Mouse (Mus musculus): Measurements from ENCODE around the gene Hspa4l. TPM values are rescaled to one million over a fixed set of nuclear protein-coding genes. Genes with fewer than 3 reads are reported as not detected.
"Not testable (repeated sequence)": the region's sequence is repeated elsewhere in the genome, so short reads cannot be mapped to it uniquely, and the experiment has no call there.

Hspa4l gene
- polyA plus RNA-seq, 1 experiment from 2014 or later, result 23.2 TPM

DNA sequence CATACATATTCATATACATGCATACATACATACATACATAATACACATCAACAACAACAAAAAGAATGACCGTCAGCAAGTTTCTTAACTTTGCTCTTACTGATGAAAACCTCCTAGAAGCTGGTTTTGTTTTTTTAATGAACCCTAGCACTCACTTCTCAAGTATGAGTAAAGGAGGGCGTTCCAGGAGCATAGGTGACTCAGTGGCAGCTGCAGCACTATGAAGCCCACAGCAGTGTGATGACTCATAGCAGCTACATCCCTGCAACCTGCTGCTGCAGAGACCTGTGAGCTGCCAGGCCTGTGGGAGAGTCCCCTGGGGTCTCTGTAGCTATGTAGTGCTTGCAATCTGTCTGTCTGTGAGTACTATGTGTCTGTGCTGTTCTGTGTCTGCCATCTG is 17.0 kb downstream of the Hspa4l start:
- Histone ChIP-seq H3K27ac (no peak overlapping the region), H3K36me3 (peaks cover 57% of the 10 kb centered on the region), H3K9me3 (replicated peaks) (no peaks in the 10 kb centered on the region), H3K4me3 (no peak overlapping the region), H3K4me1 (no peaks in the 10 kb centered on the region), H3K9ac (no peak overlapping the region), H3K4me2 (no peak overlapping the region), H3K27me3 (replicated peaks) (no peaks in the 10 kb centered on the region)
- ATAC-seq, result no peak
- WGBS (ENCODE audit: insufficient replicate concordance), result 85% methylated on average over 2 of the region's 2 CpGs

GRCm38 (mm10) chr3:40793783-40794182 is 49.5 kb downstream of the Hspa4l start:
- ATAC-seq, result no peak
- no peaks in the 10 kb centered on the region for H3K9me3 ChIP-seq (replicated peaks)
- no peak overlapping the region for H3K27ac ChIP-seq
- peaks cover 3% of the 10 kb centered on the region for H3K4me1 ChIP-seq
- H3K36me3 ChIP-seq, result peaks cover 25% of the 10 kb centered on the region
- no peak overlapping the region for H3K4me3 ChIP-seq
- 85% methylated on average over 2 of the region's 2 CpGs for WGBS (ENCODE audit: insufficient replicate concordance)
- H3K4me2 ChIP-seq, result no peak overlapping the region
- H3K9ac ChIP-seq, result no peak overlapping the region
- H3K27me3 ChIP-seq (replicated peaks), result no peaks in the 10 kb centered on the region

GRCm38 (mm10) chr3:40798054-40798453 is 53.8 kb downstream of the Hspa4l start:
- Histone ChIP-seq H3K36me3 (peaks cover 22% of the 10 kb centered on the region), H3K27ac (no peak overlapping the region), H3K9ac (no peak overlapping the region), H3K4me1 (peaks cover 30% of the 10 kb centered on the region), H3K4me3 (no peak overlapping the region), H3K9me3 (replicated peaks) (no peaks in the 10 kb centered on the region), H3K27me3 (replicated peaks) (no peaks in the 10 kb centered on the region), H3K4me2 (no peak overlapping the region)
- 65% methylated on average over 1 of the region's 1 CpGs for WGBS (ENCODE audit: insufficient replicate concordance)
- no peak for ATAC-seq

GRCm38 (mm10) chr3:40798500-40798899 is 54.2 kb downstream of the Hspa4l start:
- peak; percentile 42 for ATAC-seq
- Histone ChIP-seq H3K27me3 (replicated peaks) (no peaks in the 10 kb centered on the region), H3K27ac (peak overlapping the region; percentile 81; the same call in 1 of the 2 replicates), H3K36me3 (peaks cover 20% of the 10 kb centered on the region), H3K4me1 (peaks cover 30% of the 10 kb centered on the region), H3K4me2 (peak overlapping the region; percentile 91), H3K9me3 (replicated peaks) (no peaks in the 10 kb centered on the region), H3K9ac (no peak overlapping the region), H3K4me3 (peak overlapping the region; percentile 95; the same call in 1 of the 2 replicates)
- WGBS (ENCODE audit: insufficient replicate concordance), result 31% methylated on average over 7 of the region's 7 CpGs

DNA sequence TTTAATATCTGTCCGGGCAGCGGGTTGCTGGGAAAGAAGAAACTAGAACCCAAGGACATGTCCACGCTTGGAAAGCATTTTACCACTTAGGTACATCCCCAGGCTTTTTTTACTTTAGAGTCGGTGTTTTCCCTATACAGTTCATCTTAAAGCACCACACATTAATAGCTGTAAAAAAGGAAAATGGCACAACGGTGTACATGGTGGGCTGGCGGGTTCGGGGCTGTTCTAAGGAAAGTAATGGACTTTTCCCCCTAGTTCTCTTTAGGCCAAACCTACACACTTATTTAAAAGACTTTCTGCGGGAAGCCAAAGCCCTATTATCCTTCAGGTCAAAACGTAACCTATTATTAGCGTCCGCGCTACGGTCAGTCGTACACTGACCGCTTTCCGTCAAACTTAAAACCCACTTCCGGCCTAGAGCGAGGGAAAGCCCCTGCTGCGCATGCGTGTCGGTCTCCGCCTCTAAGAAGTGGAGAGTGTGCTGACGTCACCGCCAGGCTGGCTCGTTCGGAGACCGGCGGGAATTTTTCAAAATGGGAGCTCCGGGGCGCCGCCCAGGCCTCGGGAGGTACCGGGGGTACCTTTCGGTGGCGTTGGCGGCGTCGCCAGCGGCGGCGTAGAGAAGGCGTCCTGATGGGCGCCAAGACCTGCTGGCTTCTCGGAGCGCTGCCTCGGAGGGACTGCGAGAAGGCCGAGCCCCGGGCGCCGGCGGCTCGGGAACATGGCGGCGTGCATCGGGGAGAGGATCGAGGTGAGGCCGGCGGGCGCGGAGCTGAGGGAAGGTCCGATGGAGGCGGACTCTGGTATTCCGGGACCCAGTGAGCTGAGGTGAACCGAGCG is 55.5 kb downstream of the Hspa4l start, which contains the start of gene Plk4:
TSS of gene Plk4 (plus strand) at position 490 of the 843 bp plus-strand sequence.
- peaks cover 28% of the 10 kb centered on the region for H3K36me3 ChIP-seq
- peaks cover 32% of the 10 kb centered on the region for H3K4me1 ChIP-seq
- peak within 1 kb of the TSS; percentile 95 for H3K4me3 ChIP-seq
- H3K9me3 ChIP-seq (replicated peaks), result no peaks in the 10 kb centered on the region
- WGBS (ENCODE audit: insufficient replicate concordance), result 1% methylated on average over 66 of the region's 66 CpGs
- peak within 1 kb of the TSS; percentile 93 for H3K27ac ChIP-seq
- no peaks in the 10 kb centered on the region for H3K27me3 ChIP-seq (replicated peaks)
- ATAC-seq, result peak; percentile 85
- H3K4me2 ChIP-seq, result peak within 1 kb of the TSS; percentile 91
- H3K9ac ChIP-seq, result peak within 1 kb of the TSS; percentile 96

DNA sequence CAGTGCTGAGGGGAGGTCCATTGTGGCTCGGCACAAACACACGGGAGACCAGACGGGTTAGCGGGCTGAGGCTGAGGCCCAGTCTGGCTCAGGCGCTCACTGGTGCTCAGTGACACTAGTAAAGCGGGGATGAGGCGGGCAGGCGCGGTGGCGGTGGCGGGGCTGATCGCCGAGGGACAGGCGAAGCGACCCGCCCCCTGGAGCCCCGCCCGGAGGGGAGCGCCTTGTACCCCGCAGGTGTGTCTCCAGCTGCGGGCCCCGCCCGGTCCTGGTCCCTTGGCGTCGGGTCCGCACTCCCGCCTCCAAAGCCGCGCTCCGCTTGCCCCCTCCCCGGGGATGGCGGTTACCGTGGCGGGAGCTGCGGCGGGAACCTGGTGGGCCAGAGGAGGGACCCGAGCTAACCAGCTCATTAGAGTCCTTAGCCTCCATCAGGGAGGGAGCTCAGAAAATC is 56.1 kb downstream of the Hspa4l start:
- WGBS (ENCODE audit: insufficient replicate concordance), result under 1% methylated on average over 36 of the region's 37 CpGs
- Histone ChIP-seq H3K9me3 (replicated peaks) (no peaks in the 10 kb centered on the region), H3K9ac (peak overlapping the region; percentile 96), H3K4me2 (peak overlapping the region; percentile 91), H3K4me3 (peak overlapping the region; percentile 95), H3K27ac (peak overlapping the region; percentile 93), H3K36me3 (peaks cover 35% of the 10 kb centered on the region), H3K27me3 (replicated peaks) (no peaks in the 10 kb centered on the region), H3K4me1 (peaks cover 32% of the 10 kb centered on the region)
- ATAC-seq, result peak; percentile 86

DNA sequence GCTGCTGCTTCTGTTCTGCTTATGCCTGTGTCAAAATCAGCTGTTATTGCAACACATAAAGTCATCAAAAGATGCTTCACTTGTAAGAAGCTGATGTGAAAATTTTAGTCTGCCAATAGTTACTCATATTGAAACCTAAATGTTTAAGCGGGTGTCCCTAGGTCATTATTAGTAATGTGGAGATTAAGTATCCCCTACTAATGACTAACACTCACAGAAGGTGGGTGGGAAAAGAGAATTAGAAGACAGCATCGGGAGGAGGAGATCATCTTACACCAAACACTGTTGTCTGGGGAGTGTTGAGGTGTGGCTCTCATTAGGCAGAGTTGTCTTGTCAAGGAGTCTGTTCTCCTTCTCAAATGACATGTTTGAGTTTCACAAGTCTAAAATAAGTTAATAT is 62.6 kb downstream of the Hspa4l start:
- WGBS (ENCODE audit: insufficient replicate concordance), result 65% methylated on average over 2 of the region's 2 CpGs
- no peak overlapping the region for H3K9ac ChIP-seq
- H3K9me3 ChIP-seq (replicated peaks), result no peaks in the 10 kb centered on the region
- ATAC-seq, result no peak
- H3K4me2 ChIP-seq, result no peak overlapping the region
- no peak overlapping the region for H3K4me3 ChIP-seq
- no peak overlapping the region for H3K27ac ChIP-seq
- H3K36me3 ChIP-seq, result peaks cover 78% of the 10 kb centered on the region
- peaks cover 8% of the 10 kb centered on the region for H3K4me1 ChIP-seq
- no peaks in the 10 kb centered on the region for H3K27me3 ChIP-seq (replicated peaks)

- WGBS (ENCODE audit: insufficient replicate concordance), result 93% methylated on average over 10 of the region's 10 CpGs
- H3K36me3 ChIP-seq, result peaks cover 84% of the 10 kb centered on the region
- H3K9ac ChIP-seq, result no peak overlapping the region
- ATAC-seq, result no peak
- H3K27ac ChIP-seq, result no peak overlapping the region
- H3K9me3 ChIP-seq (replicated peaks), result no peaks in the 10 kb centered on the region
- no peaks in the 10 kb centered on the region for H3K27me3 ChIP-seq (replicated peaks)
- no peak overlapping the region for H3K4me2 ChIP-seq
- 0 out of 2 replicates have a peak, but pooled peaks cover under 1% of the 10 kb centered on the region for H3K4me1 ChIP-seq
- no peak overlapping the region for H3K4me3 ChIP-seq
These were observed 64.4 kb downstream of the Hspa4l start for GRCm38 (mm10) chr3:40808686-40809085.

DNA sequence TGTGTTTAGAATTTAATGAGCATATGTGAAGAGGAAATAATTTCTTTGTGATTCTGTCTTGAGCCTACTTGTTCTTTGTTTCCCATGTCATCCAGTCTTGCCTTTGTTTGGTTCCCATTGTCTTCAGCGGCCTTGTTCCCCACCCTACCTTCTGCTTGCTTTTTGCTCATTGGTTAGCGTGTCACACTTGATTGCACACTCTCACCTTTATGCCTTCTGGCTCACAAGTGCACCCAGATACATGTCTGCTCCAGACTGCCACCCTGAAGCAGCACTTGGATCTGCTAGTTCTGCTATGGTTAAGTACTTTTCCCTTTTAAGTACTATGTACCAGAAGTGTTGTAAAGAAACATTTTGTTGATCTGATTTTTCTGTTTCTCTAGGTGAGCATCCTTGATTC is 65.6 kb downstream of the Hspa4l start:
- H3K27me3 ChIP-seq (replicated peaks), result no peaks in the 10 kb centered on the region
- 83% methylated on average over 2 of the region's 2 CpGs for WGBS (ENCODE audit: insufficient replicate concordance)
- no peaks in the 10 kb centered on the region for H3K9me3 ChIP-seq (replicated peaks)
- no peak overlapping the region for H3K4me3 ChIP-seq
- no peak overlapping the region for H3K9ac ChIP-seq
- no peaks in the 10 kb centered on the region for H3K4me1 ChIP-seq
- H3K36me3 ChIP-seq, result peaks cover 87% of the 10 kb centered on the region
- ATAC-seq, result no peak
- H3K27ac ChIP-seq, result no peak overlapping the region
- H3K4me2 ChIP-seq, result no peak overlapping the region

DNA sequence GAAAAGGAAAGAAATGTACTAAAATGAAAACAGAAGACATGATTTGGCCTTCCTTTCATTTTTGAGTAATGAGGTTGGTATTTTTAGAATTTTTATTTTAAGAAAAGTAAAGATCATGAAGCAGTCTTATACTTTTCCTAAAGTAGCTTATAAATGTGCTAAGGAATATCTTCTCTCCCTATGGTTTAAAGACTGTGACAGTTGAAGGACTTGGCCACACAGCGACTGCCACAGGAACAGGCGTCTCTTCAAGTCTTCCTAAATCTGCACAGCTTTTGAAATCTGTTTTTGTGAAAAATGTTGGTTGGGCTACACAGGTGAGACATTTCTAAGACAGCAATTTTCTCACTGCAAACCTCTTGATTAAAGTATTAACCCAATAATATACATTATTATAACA is 69.0 kb downstream of the Hspa4l start:
- H3K9me3 ChIP-seq (replicated peaks), result no peaks in the 10 kb centered on the region

DNA sequence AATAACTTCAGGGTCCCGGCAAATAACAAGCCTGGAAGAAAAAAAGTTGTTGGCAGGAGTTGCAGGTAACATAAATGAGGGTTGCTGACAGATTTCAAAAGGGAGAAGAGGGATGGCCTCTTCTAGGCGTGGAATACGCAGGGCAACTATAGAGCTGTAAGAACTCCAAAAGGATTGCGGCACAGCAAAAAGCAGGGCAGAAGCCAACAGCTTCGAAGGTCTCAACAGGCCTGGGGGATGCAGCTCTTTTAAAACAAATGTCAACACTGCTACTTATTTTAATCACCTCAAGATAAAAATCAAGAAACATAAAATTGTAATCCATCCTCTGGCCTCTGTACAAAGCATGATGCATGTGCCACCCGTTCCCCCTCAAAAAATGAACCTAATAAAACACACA is 101.2 kb downstream of the Hspa4l start:
- WGBS (ENCODE audit: insufficient replicate concordance), result 83% methylated on average over 6 of the region's 6 CpGs
- H3K27me3 ChIP-seq (replicated peaks), result not testable (repeated sequence)
- peak overlapping the region; percentile 77 for H3K9ac ChIP-seq

More for the DNA sequence above, 69.0 kb downstream of the Hspa4l start:
- H3K4me3 ChIP-seq, result no peak overlapping the region
- H3K4me1 ChIP-seq, result no peaks in the 10 kb centered on the region
- H3K4me2 ChIP-seq, result no peak overlapping the region
- 93% methylated on average over 2 of the region's 2 CpGs for WGBS (ENCODE audit: insufficient replicate concordance)
- no peak overlapping the region for H3K27ac ChIP-seq
- no peak overlapping the region for H3K9ac ChIP-seq
- ATAC-seq, result no peak
- peaks cover 86% of the 10 kb centered on the region for H3K36me3 ChIP-seq
- no peaks in the 10 kb centered on the region for H3K27me3 ChIP-seq (replicated peaks)

More for the DNA sequence above, 101.2 kb downstream of the Hspa4l start:
- Histone ChIP-seq H3K4me3 (peak overlapping the region; percentile 64), H3K4me1 (peaks cover 12% of the 10 kb centered on the region), H3K4me2 (peak overlapping the region; percentile 72)
- not testable (repeated sequence) for H3K27ac ChIP-seq; ATAC-seq; H3K9me3 ChIP-seq (replicated peaks); H3K36me3 ChIP-seq
